Mouse (Mus musculus) ES-Bruce4 (cell line): ENCODE measurements around the gene Nmral1. TPM values are rescaled to one million over a fixed set of nuclear protein-coding genes. Genes with fewer than 3 reads are reported as not detected.
A peak's percentile ranks its signal among the peaks of the same experiment; 100 is the strongest.
"Not testable (repeated sequence)": the region's sequence is repeated elsewhere in the genome, so short reads cannot be mapped to it uniquely, and the experiment has no call there.

Source experiments
- H3K27ac ChIP-seq: 2 replicates; pipeline ENCODE4 v1.5.1; 2012; ENCODE audit warnings: low read length, inconsistent platforms; ENCODE audit not compliant: insufficient read depth
- H3K27me3 ChIP-seq: 2 replicates; pipeline ENCODE4 v1.6.1; 2012; ENCODE audit warnings: mild to moderate bottlenecking, low read length, inconsistent platforms; ENCODE audit not compliant: control insufficient read depth, poor library complexity, insufficient read depth, severe bottlenecking
- H3K36me3 ChIP-seq: 2 replicates; pipeline ENCODE4 v1.6.1; 2012; ENCODE audit warnings: inconsistent platforms, mild to moderate bottlenecking, low read length, moderate library complexity; ENCODE audit not compliant: control insufficient read depth, poor library complexity, insufficient read depth, severe bottlenecking
- H3K4me1 ChIP-seq: one replicate; pipeline ENCODE4 v1.8.1; 2011; ENCODE audit warnings: low read length; ENCODE audit not compliant: control insufficient read depth, insufficient read depth
- H3K4me3 ChIP-seq: 2 replicates; pipeline ENCODE4 v1.5.1; 2011; ENCODE audit warnings: low read depth, mild to moderate bottlenecking, low read length
- H3K9ac ChIP-seq: 2 replicates; pipeline ENCODE4 v1.6.1; 2012; ENCODE audit warnings: low read depth, mild to moderate bottlenecking, inconsistent platforms; ENCODE audit not compliant: poor library complexity, severe bottlenecking
- H3K9me3 ChIP-seq: replicated peaks from 2 replicates; pipeline ENCODE4 v1.6.1; 2012; ENCODE audit warnings: mild to moderate bottlenecking, low read length, inconsistent platforms; ENCODE audit not compliant: control insufficient read depth, poor library complexity, insufficient read depth, severe bottlenecking
- CTCF ChIP-seq: IDR thresholded peaks from one replicate; pipeline ENCODE4 v1.8.1; 2011; ENCODE audit warnings: low read depth, low read length
- EP300 ChIP-seq: IDR thresholded peaks from 2 replicates; pipeline ENCODE4 v1.6.1; 2011; ENCODE audit warnings: low read depth, low read length; ENCODE audit not compliant: insufficient read depth
- POLR2A ChIP-seq: IDR thresholded peaks from one replicate; pipeline ENCODE4 v1.8.1; 2011; ENCODE audit warnings: low read length; ENCODE audit not compliant: insufficient read depth
- polyA plus RNA-seq: library from polyadenylated mRNA; stranded (reverse); fragments of >200 nt; gene quantifications from 2 replicates; pipeline ENCODE4 v1.2.4, GENCODE M21; 2011; ENCODE audit warnings: low read depth; ENCODE audit not compliant: missing spikeins, insufficient read depth, insufficient read length

Nmral1 gene
- polyA plus RNA-seq, 1 experiment: 15.7 TPM

- Histone ChIP-seq H3K4me3 (no peak overlapping the region), H3K36me3 (peaks cover 62% of the 10 kb centered on the region)
Measured at GRCm38 (mm10) chr16:4701211-4701610, 17.9 kb downstream of the Nmral1 start.

GRCm38 (mm10) chr16:4689371-4689770, 29.8 kb downstream of the Nmral1 start:
- H3K27ac ChIP-seq, H3K9ac ChIP-seq, H3K27me3 ChIP-seq, H3K4me3 ChIP-seq, H3K4me1 ChIP-seq, H3K9me3 ChIP-seq: not testable (repeated sequence)
- H3K36me3 ChIP-seq: peaks cover 61% of the 10 kb centered on the region

More at GRCm38 (mm10) chr16:4701211-4701610, 17.9 kb downstream of the Nmral1 start:
- no peaks in the 10 kb centered on the region for H3K4me1 ChIP-seq
- H3K9ac ChIP-seq: no peak overlapping the region
- H3K27ac ChIP-seq: peak overlapping the region; percentile 28; the same call in 1 of the 2 replicates
- no peaks in the 10 kb centered on the region for H3K27me3 ChIP-seq
- TF ChIP-seq POLR2A (no peak), EP300 (no peak), CTCF (no peak)
- no peaks in the 10 kb centered on the region for H3K9me3 ChIP-seq

- H3K4me3 ChIP-seq: peak overlapping the region; percentile 82
- no peaks in the 10 kb centered on the region for H3K27me3 ChIP-seq
- H3K36me3 ChIP-seq: peaks cover 19% of the 10 kb centered on the region
- no peaks in the 10 kb centered on the region for H3K4me1 ChIP-seq
- no peak overlapping the region for H3K27ac ChIP-seq
- TF ChIP-seq EP300: no peak
- no peak for TF ChIP-seq CTCF
- no peak for TF ChIP-seq POLR2A
- H3K9me3 ChIP-seq: no peaks in the 10 kb centered on the region
- peak overlapping the region; percentile 78 for H3K9ac ChIP-seq
Measured at GRCm38 (mm10) chr16:4684457-4684791, 34.7 kb downstream of the Nmral1 start.

GRCm38 (mm10) chr16:4683581-4684456, 35.3 kb downstream of the Nmral1 start:
- H3K27me3 ChIP-seq: no peaks in the 10 kb centered on the region
- H3K27ac ChIP-seq: peak overlapping the region; percentile 81
- H3K36me3 ChIP-seq: peaks cover 13% of the 10 kb centered on the region
- TF ChIP-seq EP300 (no peak), POLR2A (no peak), CTCF (no peak)
- no peaks in the 10 kb centered on the region for H3K9me3 ChIP-seq
- peak overlapping the region; percentile 78 for H3K9ac ChIP-seq
- no peaks in the 10 kb centered on the region for H3K4me1 ChIP-seq
- peak overlapping the region; percentile 82 for H3K4me3 ChIP-seq

- Histone ChIP-seq H3K4me1 (no peaks in the 10 kb centered on the region), H3K36me3 (peaks cover 10% of the 10 kb centered on the region), H3K9me3 (no peaks in the 10 kb centered on the region), H3K27me3 (no peaks in the 10 kb centered on the region), H3K4me3 (peak overlapping the region; percentile 82), H3K27ac (peak overlapping the region; percentile 81), H3K9ac (peak overlapping the region; percentile 78)
- TF ChIP-seq CTCF (no peak), EP300 (no peak), POLR2A (no peak)
Measured at GRCm38 (mm10) chr16:4683193-4683580, 36.0 kb downstream of the Nmral1 start.

- Histone ChIP-seq H3K27ac (no peak overlapping the region), H3K27me3 (no peaks in the 10 kb centered on the region), H3K9ac (0 out of 2 replicates have a peak overlapping the region, but pooled peaks have one; percentile 78), H3K4me3 (no peak overlapping the region), H3K4me1 (no peaks in the 10 kb centered on the region), H3K9me3 (no peaks in the 10 kb centered on the region), H3K36me3 (peaks cover 8% of the 10 kb centered on the region; the same call in 1 of the 2 replicates)
- TF ChIP-seq CTCF: no peak
- TF ChIP-seq POLR2A: no peak
- no peak for TF ChIP-seq EP300
Measured at GRCm38 (mm10) chr16:4682628-4683179, 36.5 kb downstream of the Nmral1 start.

GRCm38 (mm10) chr16:4680922-4681455, 38.2 kb downstream of the Nmral1 start:
- H3K4me3 ChIP-seq, H3K36me3 ChIP-seq, H3K27me3 ChIP-seq, H3K9me3 ChIP-seq, H3K27ac ChIP-seq, H3K4me1 ChIP-seq, H3K9ac ChIP-seq: not testable (repeated sequence)
